Mouse (Mus musculus): ENCODE measurements around the gene Blvrb. TPM values are rescaled to one million over a fixed set of nuclear protein-coding genes. Genes with fewer than 3 reads are reported as not detected.

Blvrb gene
- 16.8 and 17.3 TPM in 2 replicates for polyA plus RNA-seq (2015; fragmentation: Nextera tagmentation; extraction: Ambion mirVana)

DNA sequence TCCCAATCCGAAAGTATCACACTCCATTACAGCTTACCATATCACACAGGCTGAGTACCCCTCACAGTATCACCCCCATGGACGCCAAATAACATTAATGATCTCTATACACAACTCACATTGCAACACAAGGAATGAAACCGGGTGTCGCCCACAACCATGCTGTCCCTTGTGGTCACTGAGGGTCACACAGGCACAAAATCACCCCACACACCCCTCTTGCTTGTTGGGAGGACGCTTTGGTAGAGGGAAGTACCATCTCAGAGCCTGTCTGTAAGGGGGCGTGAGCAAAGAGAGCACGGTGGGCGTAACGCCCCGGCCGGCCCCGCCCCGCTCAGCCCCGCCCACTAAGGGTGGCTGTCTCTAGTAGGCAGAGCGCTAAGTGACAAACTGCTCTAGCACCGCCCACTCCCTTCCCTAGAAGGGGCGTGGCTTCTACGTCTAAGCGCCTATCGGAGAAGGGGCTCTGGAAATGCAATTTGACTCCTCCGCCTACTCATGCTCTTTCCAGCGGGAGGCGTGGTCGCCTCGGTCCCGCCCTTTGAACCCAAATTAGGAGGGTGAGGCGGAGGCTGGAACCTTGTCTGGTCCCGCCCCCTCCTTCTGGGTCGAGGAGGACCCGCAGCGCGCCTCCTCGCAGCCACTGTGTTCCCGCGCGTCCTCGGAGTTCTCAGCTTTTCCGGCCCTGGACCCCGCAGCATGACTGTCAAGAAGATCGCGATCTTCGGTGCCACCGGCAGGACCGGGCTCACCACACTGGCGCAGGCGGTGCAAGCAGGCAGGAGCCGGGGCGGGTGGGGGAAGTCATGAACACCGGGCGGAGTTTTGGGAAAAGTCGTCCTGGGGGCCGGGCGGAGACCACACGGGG lies at the start of gene Blvrb, which contains the start of gene Sptbn4:
Blvrb (plus strand) TSS at position 560 of the 868 bp plus-strand sequence.
Sptbn4 (minus strand) TSS at position 268 of the 868 bp plus-strand sequence.
- ATAC-seq, result peak; percentile 95
- Histone ChIP-seq H3K4me2 (peak within 1 kb of the TSS; percentile 95), H3K36me3 (ENCODE audit: poor library complexity, severe bottlenecking) (no peaks in the 10 kb centered on the region), H3K27ac (no peak within 1 kb of the TSS), H3K9me3 (replicated peaks) (no peaks in the 10 kb centered on the region), H3K27me3 (peaks cover 31% of the 10 kb centered on the region), H3K4me3 (peak within 1 kb of the TSS; percentile 59), H3K4me1 (peaks cover 22% of the 10 kb centered on the region), H3K9ac (peak within 1 kb of the TSS; percentile 80)
- 2% methylated on average over 54 of the region's 54 CpGs for WGBS

DNA sequence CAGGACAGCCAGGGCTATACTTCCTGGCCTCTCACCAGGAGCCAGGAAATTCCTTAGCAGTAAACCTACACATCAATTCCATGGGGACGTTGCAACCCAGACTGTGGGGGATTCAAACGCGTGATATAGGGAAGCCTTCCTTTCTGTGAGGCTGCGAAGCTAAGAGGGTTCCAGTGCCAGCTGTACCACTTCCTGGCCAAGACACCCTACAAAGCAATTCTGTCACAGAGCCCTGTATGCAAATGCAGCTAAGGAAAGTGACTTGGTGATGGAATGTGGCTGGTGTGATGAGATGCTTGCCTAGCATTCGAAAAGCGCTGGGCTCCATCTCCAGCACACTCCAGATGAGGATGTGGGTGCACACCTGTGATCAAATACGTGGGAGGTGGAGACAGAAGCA lies 47.2 kb upstream of the Blvrb start:
- Histone ChIP-seq H3K27ac (no peak overlapping the region), H3K4me2 (no peak overlapping the region), H3K4me3 (no peak overlapping the region), H3K36me3 (ENCODE audit: poor library complexity, severe bottlenecking) (no peaks in the 10 kb centered on the region), H3K27me3 (peaks cover 89% of the 10 kb centered on the region), H3K4me1 (peaks cover 20% of the 10 kb centered on the region), H3K9me3 (replicated peaks) (peaks cover 4% of the 10 kb centered on the region; the same call in 1 of the 2 replicates), H3K9ac (no peak overlapping the region)
- WGBS, result 80% methylated on average over 7 of the region's 7 CpGs
- no peak for ATAC-seq

DNA sequence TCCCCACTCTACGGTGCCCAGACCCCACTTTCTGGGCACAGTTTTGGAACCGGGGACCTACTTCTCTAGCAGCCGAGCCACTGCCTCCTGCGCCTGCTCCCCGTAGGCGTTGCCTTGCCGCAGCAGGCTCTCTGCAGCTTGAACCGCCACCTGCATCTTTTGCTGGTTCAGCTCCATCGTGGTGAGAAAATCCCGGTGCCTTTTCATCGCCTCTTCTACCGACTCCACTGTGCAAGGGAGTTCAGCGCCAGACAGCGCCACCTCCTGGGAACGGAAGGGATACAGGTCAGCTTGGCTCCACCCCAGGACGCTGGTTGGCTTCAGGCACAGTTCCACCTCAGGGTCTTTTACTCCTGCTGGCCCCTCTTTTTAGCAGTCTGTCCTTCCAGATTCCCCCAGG lies 45.1 kb upstream of the Blvrb start:
- 11% methylated on average over 16 of the region's 16 CpGs for WGBS
- ATAC-seq, result peak; percentile 55; the same call in 1 of the 2 replicates
- no peak overlapping the region for H3K4me3 ChIP-seq

DNA sequence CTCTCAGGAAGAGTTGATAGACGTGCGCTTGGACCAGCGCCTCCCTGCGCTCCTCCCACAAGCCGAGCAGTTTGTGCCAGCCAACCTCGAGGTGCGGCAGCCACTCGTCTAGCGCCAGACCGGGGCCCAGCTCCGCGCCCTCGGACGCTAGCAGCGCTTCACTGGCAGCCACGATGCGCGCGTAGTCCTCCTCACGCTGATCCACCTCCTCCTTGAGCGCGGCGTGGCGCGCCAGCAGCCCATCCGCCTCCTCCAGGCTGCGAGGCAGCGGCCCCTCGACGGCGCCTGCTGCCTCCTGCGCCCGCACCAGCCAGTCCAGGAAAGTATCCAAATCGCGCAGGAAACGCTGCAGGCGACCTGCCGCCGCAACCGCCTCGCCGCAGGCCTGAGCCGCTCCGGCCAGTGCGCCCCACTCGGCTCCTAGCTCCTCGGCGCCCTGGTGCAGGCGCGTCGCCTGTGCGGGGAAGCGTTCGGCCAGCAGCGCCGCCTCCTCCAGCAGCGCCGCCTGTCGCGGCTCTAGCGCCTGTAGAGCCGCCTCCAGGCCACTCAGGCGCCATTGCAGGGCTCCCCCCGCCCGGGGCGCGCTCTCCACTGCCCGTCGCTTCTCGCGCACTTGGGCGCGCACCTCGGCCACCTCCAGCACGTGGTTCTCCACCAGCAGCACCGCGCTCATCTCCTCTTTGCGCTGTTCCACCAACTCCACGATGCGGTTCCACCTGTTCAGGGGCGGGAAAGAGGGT lies 43.4 kb upstream of the Blvrb start:
- Histone ChIP-seq H3K27ac (no peak overlapping the region), H3K4me1 (peaks cover 13% of the 10 kb centered on the region), H3K36me3 (ENCODE audit: poor library complexity, severe bottlenecking) (no peaks in the 10 kb centered on the region), H3K27me3 (peaks cover 95% of the 10 kb centered on the region), H3K4me2 (peak overlapping the region; percentile 34), H3K9ac (no peak overlapping the region), H3K9me3 (replicated peaks) (peaks cover 4% of the 10 kb centered on the region; the same call in 1 of the 2 replicates), H3K4me3 (peak overlapping the region; percentile 10; the same call in 1 of the 2 replicates)
- 6% methylated on average over 80 of the region's 81 CpGs for WGBS
- ATAC-seq, result no peak

More for the DNA sequence above, 45.1 kb upstream of the Blvrb start:
- Histone ChIP-seq H3K27ac (no peak overlapping the region), H3K9me3 (replicated peaks) (peaks cover 4% of the 10 kb centered on the region; the same call in 1 of the 2 replicates), H3K4me1 (0 out of 2 replicates have a peak, but pooled peaks cover under 1% of the 10 kb centered on the region), H3K4me2 (peak overlapping the region; percentile 5; the same call in 1 of the 2 replicates), H3K36me3 (ENCODE audit: poor library complexity, severe bottlenecking) (no peaks in the 10 kb centered on the region), H3K27me3 (peaks cover 89% of the 10 kb centered on the region), H3K9ac (no peak overlapping the region)

DNA sequence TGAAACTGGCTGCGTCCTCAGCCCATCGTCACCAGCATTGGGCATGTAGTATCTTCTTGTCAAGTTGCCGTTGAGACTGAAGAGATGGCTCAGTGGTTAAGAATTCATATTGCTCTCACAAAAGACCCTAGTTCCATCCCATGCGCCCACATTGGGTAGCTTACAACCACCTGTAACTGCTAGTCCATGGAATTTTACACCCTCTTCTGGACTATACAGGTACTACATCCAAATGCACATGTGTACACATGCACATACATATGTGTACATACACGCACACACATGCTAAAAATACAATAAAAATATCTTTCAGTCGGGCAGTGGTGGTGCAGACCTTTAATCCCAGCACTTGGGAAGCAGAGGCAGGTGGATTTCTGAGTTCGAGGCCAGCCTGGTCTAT lies 41.3 kb upstream of the Blvrb start:
- no peak overlapping the region for H3K9ac ChIP-seq
- WGBS, result 81% methylated on average over 7 of the region's 7 CpGs
- no peak overlapping the region for H3K4me2 ChIP-seq
- no peak for ATAC-seq
- peaks cover 90% of the 10 kb centered on the region for H3K27me3 ChIP-seq
- H3K9me3 ChIP-seq (replicated peaks), result peaks cover 4% of the 10 kb centered on the region; the same call in 1 of the 2 replicates
- H3K4me3 ChIP-seq, result no peak overlapping the region
- no peaks in the 10 kb centered on the region for H3K36me3 ChIP-seq (ENCODE audit: poor library complexity, severe bottlenecking)
- no peak overlapping the region for H3K27ac ChIP-seq
- H3K4me1 ChIP-seq, result peaks cover 13% of the 10 kb centered on the region

DNA sequence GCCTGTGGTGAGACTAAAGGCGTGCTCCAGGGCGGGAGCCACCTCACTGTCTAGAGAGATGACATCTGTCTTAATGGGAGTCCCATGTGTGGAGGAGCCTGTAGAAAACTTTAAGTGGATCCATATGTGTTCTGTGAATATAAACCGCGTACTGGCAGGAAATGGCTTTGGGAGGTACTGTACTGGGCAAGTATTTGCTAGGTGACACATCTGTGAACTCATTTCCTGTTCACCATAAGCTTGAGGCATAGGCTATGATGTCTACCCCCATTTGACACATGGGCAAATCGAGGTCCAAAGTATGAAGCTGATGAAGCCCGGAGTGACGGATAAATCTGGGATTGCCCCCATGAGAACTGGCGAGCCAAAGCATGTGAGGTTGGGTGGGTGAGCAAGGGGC lies 40.0 kb upstream of the Blvrb start:
- 71% methylated on average over 8 of the region's 8 CpGs for WGBS
- H3K4me1 ChIP-seq, result peaks cover 13% of the 10 kb centered on the region
- no peak for ATAC-seq
- peak overlapping the region; percentile 43; the same call in 1 of the 2 replicates for H3K4me3 ChIP-seq
- H3K9ac ChIP-seq, result 0 out of 2 replicates have a peak overlapping the region, but pooled peaks have one; percentile 48
- peak overlapping the region; percentile 75; the same call in 1 of the 2 replicates for H3K4me2 ChIP-seq
- peaks cover 4% of the 10 kb centered on the region; the same call in 1 of the 2 replicates for H3K9me3 ChIP-seq (replicated peaks)
- H3K36me3 ChIP-seq (ENCODE audit: poor library complexity, severe bottlenecking), result no peaks in the 10 kb centered on the region
- peaks cover 76% of the 10 kb centered on the region for H3K27me3 ChIP-seq
- H3K27ac ChIP-seq, result no peak overlapping the region

GRCm38 (mm10) chr7:27408379-27409176 lies 39.2 kb upstream of the Blvrb start:
- peak; percentile 86 for ATAC-seq
- Histone ChIP-seq H3K9me3 (replicated peaks) (no peaks in the 10 kb centered on the region), H3K4me1 (peaks cover 13% of the 10 kb centered on the region), H3K4me2 (peak overlapping the region; percentile 75), H3K9ac (peak overlapping the region; percentile 48), H3K4me3 (peak overlapping the region; percentile 43), H3K36me3 (ENCODE audit: poor library complexity, severe bottlenecking) (no peaks in the 10 kb centered on the region), H3K27ac (no peak overlapping the region), H3K27me3 (peaks cover 74% of the 10 kb centered on the region)
- WGBS, result under 1% methylated on average over 92 of the region's 96 CpGs

DNA sequence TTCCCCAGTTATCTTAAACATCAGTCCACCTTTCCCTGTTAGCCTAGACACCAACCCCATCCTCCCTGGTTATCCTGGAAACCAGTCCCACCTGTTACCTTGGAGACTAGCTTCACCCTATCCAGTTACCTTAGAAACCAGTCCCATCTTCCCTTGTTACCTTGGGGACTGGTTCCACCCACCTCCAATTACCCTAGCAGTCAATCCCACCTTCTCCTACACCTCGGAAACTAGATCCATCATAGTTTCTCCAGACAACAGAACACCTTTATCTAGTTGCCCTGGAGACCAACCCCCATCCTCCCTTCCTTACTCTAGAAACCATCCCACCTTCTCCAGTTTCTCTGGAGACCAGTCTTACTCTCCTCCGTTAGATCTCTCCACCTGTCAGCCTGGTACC lies 30.6 kb upstream of the Blvrb start:
- Histone ChIP-seq H3K36me3 (ENCODE audit: poor library complexity, severe bottlenecking) (0 out of 2 replicates have a peak, but pooled peaks cover 3% of the 10 kb centered on the region), H3K9me3 (replicated peaks) (peaks cover 4% of the 10 kb centered on the region; the same call in 1 of the 2 replicates), H3K4me1 (no peaks in the 10 kb centered on the region), H3K4me2 (no peak overlapping the region), H3K9ac (no peak overlapping the region), H3K4me3 (no peak overlapping the region), H3K27me3 (peaks cover 11% of the 10 kb centered on the region; the same call in 1 of the 2 replicates), H3K27ac (no peak overlapping the region)
- ATAC-seq, result no peak
- WGBS, result 72% methylated on average over 2 of the region's 2 CpGs

- 79% methylated on average over 3 of the region's 3 CpGs for WGBS
- ATAC-seq, result no peak
- Histone ChIP-seq H3K4me1 (no peaks in the 10 kb centered on the region), H3K9ac (no peak overlapping the region), H3K4me2 (no peak overlapping the region), H3K27ac (no peak overlapping the region), H3K9me3 (replicated peaks) (peaks cover 8% of the 10 kb centered on the region; the same call in 1 of the 2 replicates), H3K4me3 (no peak overlapping the region), H3K36me3 (ENCODE audit: poor library complexity, severe bottlenecking) (0 out of 2 replicates have a peak, but pooled peaks cover 3% of the 10 kb centered on the region), H3K27me3 (peaks cover 4% of the 10 kb centered on the region)
These were observed 28.7 kb upstream of the Blvrb start for GRCm38 (mm10) chr7:27419101-27419500.

DNA sequence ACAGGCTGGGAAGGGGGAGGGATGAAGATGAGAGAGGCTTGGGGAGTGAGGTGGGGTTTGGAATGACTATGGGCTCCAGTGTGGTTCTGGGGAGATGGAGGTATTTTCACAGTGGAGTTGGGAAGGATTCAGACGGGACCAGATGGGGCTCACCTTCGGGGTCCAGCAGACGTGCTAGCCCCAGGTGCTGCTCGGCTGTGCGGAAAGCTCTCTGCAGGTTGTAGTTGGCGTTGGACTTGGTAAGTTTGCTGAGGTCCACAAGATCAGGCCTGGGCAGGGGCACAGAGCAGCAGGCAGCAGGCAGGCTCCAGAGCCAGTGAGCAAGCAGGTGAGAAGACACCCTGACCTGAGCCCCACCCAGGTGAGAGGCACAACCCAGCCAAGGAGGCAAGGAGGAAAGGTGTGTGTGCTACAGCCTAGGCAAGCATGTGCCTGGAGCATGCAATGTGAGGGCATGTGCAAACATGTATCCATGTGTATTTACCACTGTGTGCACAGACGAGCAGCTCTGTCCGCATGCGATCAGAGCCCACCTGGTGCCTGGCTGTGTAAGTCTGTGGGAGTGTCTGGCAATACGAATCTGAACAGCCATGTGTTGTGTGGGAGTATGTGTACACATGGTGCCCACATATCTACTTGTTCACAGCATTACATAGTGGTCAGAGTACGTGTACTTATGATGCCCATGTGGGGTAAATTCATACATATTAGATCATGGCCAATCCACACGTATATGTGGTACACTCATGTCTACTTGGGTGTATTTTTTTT lies 24.0 kb upstream of the Blvrb start:
- WGBS, result 87% methylated on average over 12 of the region's 12 CpGs
- H3K27ac ChIP-seq, result no peak overlapping the region
- peaks cover 2% of the 10 kb centered on the region for H3K27me3 ChIP-seq
- no peak overlapping the region for H3K4me2 ChIP-seq
- no peak overlapping the region for H3K4me3 ChIP-seq
- H3K9ac ChIP-seq, result no peak overlapping the region
- ATAC-seq, result no peak
- H3K36me3 ChIP-seq (ENCODE audit: poor library complexity, severe bottlenecking), result 0 out of 2 replicates have a peak, but pooled peaks cover 3% of the 10 kb centered on the region
- H3K9me3 ChIP-seq (replicated peaks), result peaks cover 8% of the 10 kb centered on the region; the same call in 1 of the 2 replicates
- no peaks in the 10 kb centered on the region for H3K4me1 ChIP-seq

Data from forebrain, embryonic 13.5 days (tissue).